Mouse (Mus musculus) neural tube, embryonic 14.5 days (tissue): ENCODE measurements around the gene Lpcat3. TPM values are rescaled to one million over a fixed set of nuclear protein-coding genes. Genes with fewer than 3 reads are reported as not detected.
"Not testable (repeated sequence)": the region's sequence is repeated elsewhere in the genome, so short reads cannot be mapped to it uniquely, and the experiment has no call there.

Experiments
- ATAC-seq: fragments of 200-750 bp; cut with Nextera tagmentation; 2 replicates; pipeline ENCODE4 v1.8.0; 2017; ENCODE audit warnings: low read depth, mild to moderate bottlenecking, moderate TSS enrichment, moderate library complexity
- H3K27ac ChIP-seq: fragments of 300-500 bp; sonication (generic); 2 replicates; pipeline ENCODE4 v1.5.1; 2014; ENCODE audit warnings: low read depth, mild to moderate bottlenecking, control low read depth, low read length, moderate library complexity, mixed read lengths
- H3K27me3 ChIP-seq: fragments of 300-500 bp; sonication (generic); 2 replicates; pipeline ENCODE4 v1.6.1; 2014; ENCODE audit warnings: low read length; ENCODE audit not compliant: control insufficient read depth, insufficient read depth
- H3K36me3 ChIP-seq: fragments of 300-500 bp; sonication (generic); 2 replicates; pipeline ENCODE4 v1.6.1; 2014; ENCODE audit warnings: low read length, mixed read lengths; ENCODE audit not compliant: control insufficient read depth, insufficient read depth
- H3K4me1 ChIP-seq: fragments of 300-500 bp; sonication (generic); 2 replicates; pipeline ENCODE4 v1.6.1; 2014; ENCODE audit warnings: low read length; ENCODE audit not compliant: control insufficient read depth, insufficient read depth
- H3K4me2 ChIP-seq: fragments of 300-500 bp; sonication (generic); 2 replicates; pipeline ENCODE4 v1.6.1; 2014; ENCODE audit warnings: mild to moderate bottlenecking, low read depth, low read length, control low read depth
- H3K4me3 ChIP-seq: fragments of 300-500 bp; sonication (generic); 2 replicates; pipeline ENCODE4 v1.5.1; 2014; ENCODE audit warnings: low read depth, low read length, control low read depth, mixed read lengths
- H3K9ac ChIP-seq: fragments of 300-500 bp; sonication (generic); replicated peaks from 2 replicates; pipeline ENCODE4 v1.6.1; 2014; ENCODE audit warnings: low read depth, mild to moderate bottlenecking, control low read depth, low read length, mixed read lengths
- H3K9me3 ChIP-seq: fragments of 300-500 bp; sonication (generic); 2 replicates; pipeline ENCODE4 v1.6.1; 2016; ENCODE audit warnings: low read length; ENCODE audit not compliant: control insufficient read depth
- WGBS: fragments of 180-500 bp; shearing (Covaris S2); extraction: QIAGEN DNeasy Blood & Tissue Kit; methylation state at CpG from one replicate; pipeline ENCODE4 v1.1.7; 2014; 5-methylcytosine and 5-hydroxymethylcytosine counted together
- polyA plus RNA-seq: library from polyadenylated mRNA; unstranded; fragments of >200 nt; fragmentation: Nextera tagmentation; extraction: Ambion mirVana; gene quantifications from 2 replicates; pipeline ENCODE4 v1.2.1, GENCODE M21; 2014

Gene Lpcat3
- 40.0 and 44.7 TPM in 2 replicates for polyA plus RNA-seq

GRCm38 (mm10) chr6:124662477-124663423 lies at the start of gene Lpcat3:
TSS of gene Lpcat3 (plus strand) at chr6:124663027.
- H3K27ac ChIP-seq: peak within 1 kb of the TSS; percentile 74
- under 1% methylated on average over 70 of the region's 87 CpGs for WGBS
- ATAC-seq: peak; percentile 97
- H3K27me3 ChIP-seq: no peaks in the 10 kb centered on the region
- no peaks in the 10 kb centered on the region for H3K9me3 ChIP-seq
- H3K4me2 ChIP-seq: peak within 1 kb of the TSS; percentile 66
- H3K4me3 ChIP-seq: peak within 1 kb of the TSS; percentile 68
- peak within 1 kb of the TSS; percentile 56 for H3K9ac ChIP-seq
- no peaks in the 10 kb centered on the region for H3K36me3 ChIP-seq
- H3K4me1 ChIP-seq: no peaks in the 10 kb centered on the region

- no peak overlapping the region for H3K4me3 ChIP-seq
- 91% methylated on average over 13 of the region's 13 CpGs for WGBS
- H3K9ac ChIP-seq: no peak overlapping the region
- ATAC-seq: no peak
- H3K27me3 ChIP-seq: no peaks in the 10 kb centered on the region
- no peaks in the 10 kb centered on the region for H3K36me3 ChIP-seq
- no peak overlapping the region for H3K4me2 ChIP-seq
- no peaks in the 10 kb centered on the region for H3K4me1 ChIP-seq
- no peaks in the 10 kb centered on the region for H3K9me3 ChIP-seq
- H3K27ac ChIP-seq: no peak overlapping the region
Measured at GRCm38 (mm10) chr6:124625612-124626011, 37.2 kb upstream of the Lpcat3 start.

GRCm38 (mm10) chr6:124626184-124626583 lies 36.6 kb upstream of the Lpcat3 start:
- H3K9ac ChIP-seq, H3K27ac ChIP-seq, H3K4me2 ChIP-seq, H3K9me3 ChIP-seq, H3K36me3 ChIP-seq, ATAC-seq, H3K4me1 ChIP-seq, H3K27me3 ChIP-seq, H3K4me3 ChIP-seq: not testable (repeated sequence)
- WGBS: 48% methylated on average over 1 of the region's 1 CpGs

DNA sequence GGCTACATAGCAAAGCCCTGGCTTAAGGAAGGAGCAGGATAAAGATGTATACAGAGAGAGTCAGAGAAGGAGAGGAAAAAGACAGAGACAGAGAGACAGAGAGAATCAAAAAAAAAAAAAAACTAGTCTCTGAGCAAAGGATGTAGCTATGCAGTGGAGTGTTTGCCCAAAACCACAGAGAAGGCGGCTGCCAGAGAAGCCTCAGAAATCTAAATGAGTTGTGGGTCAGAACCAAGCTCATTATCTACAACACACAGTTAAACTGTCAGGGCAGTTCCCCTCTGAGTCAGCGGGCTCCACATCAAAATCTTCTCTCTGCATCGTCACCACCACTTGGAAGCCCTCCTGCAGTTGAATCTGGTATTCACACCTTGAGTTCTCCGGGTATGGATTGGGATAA lies 32.1 kb upstream of the Lpcat3 start:
- Histone ChIP-seq H3K36me3 (no peaks in the 10 kb centered on the region), H3K4me1 (no peaks in the 10 kb centered on the region), H3K4me2 (no peak overlapping the region), H3K27ac (no peak overlapping the region), H3K9ac (no peak overlapping the region), H3K9me3 (no peaks in the 10 kb centered on the region), H3K27me3 (no peaks in the 10 kb centered on the region), H3K4me3 (no peak overlapping the region)
- no peak for ATAC-seq
- 82% methylated on average over 4 of the region's 4 CpGs for WGBS

DNA sequence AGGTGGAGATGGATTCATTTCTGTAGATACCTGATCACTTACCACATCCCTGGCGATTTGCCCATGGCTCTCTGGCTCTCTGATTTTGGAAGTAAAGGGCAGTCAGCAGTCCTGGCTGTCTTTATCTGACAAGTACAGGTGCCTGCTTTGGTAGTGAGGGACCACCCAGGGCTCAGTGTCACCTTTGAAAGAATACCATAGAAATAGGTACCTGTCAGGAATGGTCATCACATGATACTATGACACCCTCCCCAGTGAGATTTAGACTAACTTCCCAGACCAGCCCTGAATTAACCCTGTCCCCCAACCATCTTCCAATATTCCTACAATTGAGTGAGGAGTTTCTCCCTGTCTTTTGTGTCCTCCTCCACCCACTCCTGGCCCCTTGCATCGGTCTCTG lies 26.8 kb upstream of the Lpcat3 start, which contains the start of gene C1s2:
Gene C1s2 (minus strand): TSS at position 101 of the 400 bp plus-strand sequence.
- not testable (repeated sequence) for H3K9me3 ChIP-seq, H3K4me3 ChIP-seq, ATAC-seq, H3K9ac ChIP-seq, H3K4me2 ChIP-seq, H3K27ac ChIP-seq, H3K27me3 ChIP-seq, H3K4me1 ChIP-seq, H3K36me3 ChIP-seq
- WGBS: 81% methylated on average over 2 of the region's 2 CpGs

GRCm38 (mm10) chr6:124636858-124637460 lies 25.9 kb upstream of the Lpcat3 start:
- not testable (repeated sequence) for ATAC-seq, H3K27ac ChIP-seq, H3K36me3 ChIP-seq, H3K27me3 ChIP-seq, H3K9me3 ChIP-seq, H3K4me1 ChIP-seq, H3K4me2 ChIP-seq, H3K4me3 ChIP-seq, H3K9ac ChIP-seq
- 47% methylated on average over 6 of the region's 6 CpGs for WGBS

- no peak overlapping the region for H3K4me3 ChIP-seq
- no peak for ATAC-seq
- no peaks in the 10 kb centered on the region for H3K9me3 ChIP-seq
- H3K4me1 ChIP-seq: no peaks in the 10 kb centered on the region
- H3K27ac ChIP-seq: no peak overlapping the region
- no peaks in the 10 kb centered on the region for H3K27me3 ChIP-seq
- no peak overlapping the region for H3K4me2 ChIP-seq
- 91% methylated on average over 4 of the region's 4 CpGs for WGBS
- H3K9ac ChIP-seq: no peak overlapping the region
- no peaks in the 10 kb centered on the region for H3K36me3 ChIP-seq
Measured at GRCm38 (mm10) chr6:124640041-124640440, 22.8 kb upstream of the Lpcat3 start.

GRCm38 (mm10) chr6:124640997-124641396 lies 21.8 kb upstream of the Lpcat3 start:
- WGBS: 42% methylated on average over 8 of the region's 8 CpGs

GRCm38 (mm10) chr6:124646394-124646793 lies 16.4 kb upstream of the Lpcat3 start:
- Histone ChIP-seq H3K27me3 (no peaks in the 10 kb centered on the region), H3K9ac (no peak overlapping the region), H3K9me3 (no peaks in the 10 kb centered on the region), H3K4me1 (no peaks in the 10 kb centered on the region), H3K4me2 (no peak overlapping the region), H3K4me3 (no peak overlapping the region), H3K36me3 (no peaks in the 10 kb centered on the region), H3K27ac (no peak overlapping the region)
- 63% methylated on average over 1 of the region's 1 CpGs for WGBS
- ATAC-seq: no peak

More at GRCm38 (mm10) chr6:124640997-124641396, 21.8 kb upstream of the Lpcat3 start:
- no peaks in the 10 kb centered on the region for H3K36me3 ChIP-seq
- H3K4me1 ChIP-seq: no peaks in the 10 kb centered on the region
- no peak overlapping the region for H3K27ac ChIP-seq
- H3K27me3 ChIP-seq: no peaks in the 10 kb centered on the region
- no peak for ATAC-seq
- H3K4me2 ChIP-seq: no peak overlapping the region
- H3K9ac ChIP-seq: no peak overlapping the region
- no peaks in the 10 kb centered on the region for H3K9me3 ChIP-seq
- H3K4me3 ChIP-seq: no peak overlapping the region
